Mouse (Mus musculus) heart, postnatal 4 days (tissue): ENCODE results near the gene Klk7. TPM values are rescaled to one million over a fixed set of nuclear protein-coding genes. Genes with fewer than 3 reads are reported as not detected.

Source experiments
- DNase-seq: peaks from one replicate; pipeline ENCODE4 v3.0.0; 2021
- total RNA-seq, 2 experiments: library from RNA; stranded (reverse); gene quantifications; 2 replicates each; pipeline ENCODE4 v1.2.3; 2021

Klk7 gene
- not detected for total RNA-seq

GRCm38 (mm10) chr7:43810994-43811393, at the start of gene Klk7:
Gene Klk7 (plus strand): TSS chr7:43811294.
- no peak for DNase-seq

DNA sequence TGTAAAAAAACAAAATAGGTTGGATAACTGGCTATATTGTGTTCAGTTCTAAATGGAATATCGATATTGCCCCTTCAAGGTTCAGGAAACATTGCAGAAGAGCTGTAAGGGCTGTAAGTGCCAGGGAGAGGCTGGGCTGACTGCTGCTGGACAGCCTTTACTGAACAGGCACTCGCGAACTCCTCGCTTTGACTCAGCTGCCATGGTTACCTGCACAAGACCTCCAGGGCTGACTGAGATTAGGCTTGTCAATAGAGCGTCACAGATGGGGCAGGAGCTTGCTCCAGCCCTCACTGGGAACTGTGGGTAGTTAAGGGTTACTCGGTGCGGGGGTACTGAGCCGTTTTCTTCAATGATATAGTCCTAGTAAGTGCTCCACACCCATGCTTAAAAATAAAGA, 44.6 kb upstream of the Klk7 start:
- DNase-seq, result no peak

DNA sequence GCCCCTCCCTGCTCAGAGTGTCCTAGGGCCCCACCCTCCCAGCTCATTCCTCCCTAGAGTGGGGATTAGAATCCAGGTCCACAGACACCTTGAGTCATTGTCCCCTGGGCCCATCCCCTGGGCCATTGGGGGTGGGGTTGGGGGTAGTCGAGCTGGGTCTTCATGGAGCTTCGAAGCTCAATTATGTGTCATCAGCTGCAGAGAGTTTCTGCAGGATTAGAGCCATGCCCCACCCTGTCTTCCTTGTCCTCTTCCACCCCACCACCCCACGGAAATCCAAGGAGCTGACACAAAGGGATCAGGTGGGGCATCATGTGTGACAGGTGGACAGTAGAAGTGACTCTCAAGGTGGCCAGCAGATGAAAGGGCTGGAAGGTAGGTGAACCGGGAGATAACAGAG, 42.5 kb upstream of the Klk7 start, which contains the start of gene Klk12:
Gene Klk12 (plus strand): TSS at position 301 of the 400 bp plus-strand sequence.
- no peak for DNase-seq

DNA sequence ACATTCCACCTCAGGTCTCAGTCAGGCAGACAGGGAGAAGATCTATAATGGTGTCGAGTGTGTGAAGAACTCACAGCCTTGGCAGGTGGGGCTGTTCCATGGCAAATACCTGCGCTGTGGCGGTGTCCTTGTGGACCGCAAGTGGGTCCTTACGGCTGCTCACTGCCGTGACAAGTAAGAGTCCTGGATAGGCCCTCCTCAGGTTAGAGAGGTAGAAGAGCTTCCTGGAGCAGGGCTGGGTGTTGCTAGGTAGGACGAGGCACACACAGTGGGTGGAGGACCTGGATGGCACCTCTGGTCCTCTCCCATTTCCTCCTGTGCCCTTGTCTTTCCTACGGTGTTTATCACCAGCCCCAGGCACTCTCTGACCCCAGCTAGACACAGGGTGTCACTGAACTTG, 41.5 kb upstream of the Klk7 start:
- DNase-seq, result no peak

- DNase-seq, result peak; percentile 2
Measured at GRCm38 (mm10) chr7:43770701-43771100, 40.4 kb upstream of the Klk7 start.

GRCm38 (mm10) chr7:43771916-43772315, 39.2 kb upstream of the Klk7 start:
- no peak for DNase-seq

DNA sequence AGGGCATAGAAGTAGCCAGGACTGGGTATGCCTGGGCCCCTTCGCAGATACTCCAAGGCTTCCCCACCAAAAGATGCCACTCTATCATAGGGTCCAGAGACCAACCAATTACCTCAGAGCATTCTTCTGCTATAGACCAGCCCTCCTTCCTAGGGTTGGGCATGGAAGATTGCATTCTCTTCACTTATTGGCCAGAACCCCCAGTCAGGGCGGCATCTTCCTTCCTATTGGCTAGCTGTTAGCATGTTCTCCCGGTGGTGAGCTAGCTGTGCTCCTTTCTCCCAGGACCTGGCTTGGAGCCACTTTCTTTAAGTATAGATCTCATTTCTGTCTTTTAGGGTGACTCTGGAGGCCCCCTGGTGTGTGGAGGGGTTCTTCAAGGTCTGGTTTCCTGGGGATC, 38.2 kb upstream of the Klk7 start:
- peak; percentile 1 for DNase-seq

GRCm38 (mm10) chr7:43774364-43774763, 36.7 kb upstream of the Klk7 start, which contains the start of gene Klk11:
Gene Klk11 (plus strand): TSS chr7:43774604.
- DNase-seq, result peak; percentile 3

GRCm38 (mm10) chr7:43774802-43775201, 36.3 kb upstream of the Klk7 start:
- DNase-seq, result peak; percentile 2

GRCm38 (mm10) chr7:43775311-43776057, 35.6 kb upstream of the Klk7 start:
- peak; percentile 2 for DNase-seq

GRCm38 (mm10) chr7:43776506-43776905, 34.6 kb upstream of the Klk7 start:
- no peak for DNase-seq

DNA sequence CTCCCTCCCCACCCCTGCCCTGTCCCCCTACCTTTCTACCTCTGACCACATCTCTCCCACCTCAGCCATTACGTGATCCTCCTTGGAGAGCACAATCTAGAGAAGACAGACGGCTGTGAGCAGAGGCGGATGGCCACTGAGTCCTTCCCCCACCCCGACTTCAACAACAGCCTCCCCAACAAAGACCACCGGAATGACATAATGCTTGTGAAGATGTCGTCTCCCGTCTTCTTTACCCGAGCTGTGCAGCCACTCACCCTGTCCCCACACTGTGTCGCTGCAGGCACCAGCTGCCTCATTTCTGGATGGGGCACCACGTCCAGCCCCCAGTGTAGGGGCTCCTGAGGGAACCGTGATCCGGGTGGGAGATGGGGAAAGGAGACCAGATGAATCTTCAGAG, 33.7 kb upstream of the Klk7 start:
- DNase-seq, result peak; percentile 1

DNA sequence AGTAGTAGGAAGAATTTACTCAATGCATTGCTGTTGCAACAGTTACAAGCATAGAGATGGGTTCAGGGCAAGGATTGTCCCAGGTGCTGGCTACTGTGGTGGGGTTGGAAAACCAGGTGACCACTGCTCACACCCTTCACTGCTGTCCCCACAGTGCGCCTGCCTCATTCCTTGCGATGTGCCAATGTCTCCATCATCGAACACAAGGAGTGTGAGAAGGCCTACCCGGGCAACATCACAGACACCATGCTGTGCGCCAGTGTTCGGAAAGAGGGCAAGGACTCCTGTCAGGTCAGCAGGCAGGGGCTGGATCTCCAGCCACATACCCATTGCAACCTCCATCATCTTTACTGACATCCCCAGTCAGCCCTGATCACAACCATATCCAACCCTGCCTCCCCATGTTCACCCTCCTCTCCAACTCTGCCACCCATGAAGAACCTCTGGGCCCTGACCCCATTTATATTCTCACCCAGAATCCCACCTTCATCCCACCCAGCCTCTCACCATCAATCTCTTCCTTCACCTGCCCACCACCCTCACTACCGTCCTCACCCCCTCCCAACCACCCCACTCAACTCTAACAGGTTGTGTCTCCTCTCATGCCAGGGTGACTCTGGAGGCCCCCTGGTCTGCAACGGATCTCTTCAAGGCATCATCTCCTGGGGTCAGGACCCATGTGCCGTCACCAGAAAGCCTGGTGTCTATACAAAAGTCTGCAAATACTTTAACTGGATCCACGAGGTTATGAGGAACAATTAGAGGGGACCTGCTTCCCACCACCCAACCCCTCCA, 32.7 kb upstream of the Klk7 start:
- DNase-seq, result no peak

- no peak for DNase-seq
Measured at GRCm38 (mm10) chr7:43780241-43780640, 30.9 kb upstream of the Klk7 start.

DNA sequence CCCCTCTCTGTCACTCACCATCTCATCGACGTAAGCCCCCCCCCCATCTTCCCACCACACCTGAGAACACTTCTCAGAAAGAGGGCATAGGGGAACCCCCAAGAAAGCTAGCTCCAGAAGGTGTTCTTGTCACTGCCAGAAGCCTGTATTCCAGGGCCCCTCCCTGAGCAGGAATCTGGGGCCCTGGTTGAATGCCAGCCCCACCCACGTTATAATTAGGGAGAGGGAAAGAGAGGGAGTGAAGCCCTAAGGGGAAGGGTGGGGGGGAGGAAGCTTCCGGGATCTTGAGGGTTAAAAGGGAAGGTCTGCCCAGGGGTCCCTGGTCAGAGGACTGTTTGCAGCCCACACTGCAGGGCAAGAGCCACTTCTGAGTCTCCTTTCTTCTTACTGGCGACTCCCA, 30.3 kb upstream of the Klk7 start, which contains the start of gene Klk10:
Gene Klk10 (plus strand): TSS at position 290 of the 400 bp plus-strand sequence.
- DNase-seq, result no peak

DNA sequence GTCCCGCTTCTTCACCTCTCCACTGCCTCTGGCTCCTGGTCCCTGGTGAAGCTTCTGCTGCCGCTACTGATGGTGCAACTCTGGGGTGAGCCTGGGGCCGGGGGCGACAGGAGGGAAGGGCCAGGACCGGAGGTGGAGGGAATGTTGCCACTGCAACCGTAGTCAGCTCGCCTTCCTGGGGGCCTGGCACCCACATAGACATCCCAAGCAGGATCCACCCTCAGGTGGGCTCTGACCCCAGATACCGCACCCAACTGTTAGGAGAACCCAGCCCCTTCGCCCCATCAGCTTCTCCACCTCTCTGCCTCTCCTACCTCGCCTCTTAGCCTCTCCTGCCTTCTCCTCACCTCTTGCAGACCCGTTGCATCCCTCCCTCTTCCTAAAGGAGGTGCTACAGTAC, 29.6 kb upstream of the Klk7 start:
- no peak for DNase-seq

- peak; percentile 86 for DNase-seq
Measured at GRCm38 (mm10) chr7:43782275-43783265, 28.5 kb upstream of the Klk7 start.

GRCm38 (mm10) chr7:43785286-43785685, 25.8 kb upstream of the Klk7 start:
- no peak for DNase-seq

DNA sequence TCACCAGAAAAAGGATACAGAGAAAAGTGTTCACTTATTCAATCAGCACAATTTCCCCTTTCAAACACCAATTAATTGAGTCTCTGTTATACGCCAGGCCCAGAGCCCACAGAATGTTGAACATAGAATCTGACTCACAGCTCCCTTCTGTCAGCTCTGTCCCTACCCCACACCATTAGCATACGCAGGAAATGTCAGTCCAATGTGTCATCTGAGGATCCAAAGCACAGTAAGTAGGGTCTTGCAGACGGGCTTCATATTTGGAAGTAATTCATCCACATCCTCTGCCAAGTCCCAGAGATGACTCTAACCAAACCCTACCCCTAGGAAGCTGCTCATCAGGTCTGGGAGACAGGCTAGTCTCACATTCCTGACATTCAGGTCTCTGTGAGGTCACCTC, 23.0 kb upstream of the Klk7 start:
- DNase-seq, result no peak

- DNase-seq, result no peak
Measured at GRCm38 (mm10) chr7:43789295-43789694, 21.8 kb upstream of the Klk7 start.

DNA sequence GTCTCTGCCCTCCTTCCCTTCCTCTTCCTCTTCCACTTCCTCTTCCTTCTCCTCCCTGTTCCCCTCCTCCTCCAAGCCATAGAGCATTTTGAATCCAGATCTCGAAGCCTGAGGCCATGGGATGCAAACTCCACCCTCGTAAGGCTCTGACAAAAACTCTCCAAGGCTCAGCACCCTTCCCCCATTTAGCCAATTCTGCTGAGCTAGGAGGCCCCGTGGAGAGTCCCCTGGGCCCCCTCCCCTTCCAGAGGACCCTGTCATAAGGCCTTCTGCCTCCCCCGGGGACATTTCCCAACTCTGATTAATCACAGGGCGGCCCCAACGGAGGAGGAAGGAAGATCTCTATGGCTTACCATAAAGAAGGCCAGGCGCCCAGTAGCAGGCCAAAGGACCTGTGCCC, 19.5 kb upstream of the Klk7 start, which contains the start of gene Klk9:
Gene Klk9 (plus strand): TSS at position 301 of the 400 bp plus-strand sequence.
- no peak for DNase-seq

GRCm38 (mm10) chr7:43796355-43796754, 14.7 kb upstream of the Klk7 start:
- DNase-seq, result no peak
